Mouse (Mus musculus): ENCODE results near the gene Tanc2. TPM values are rescaled to one million over a fixed set of nuclear protein-coding genes. Genes with fewer than 3 reads are reported as not detected.

The Tanc2 gene
- polyA plus RNA-seq, 1 experiment, result 1.3 TPM

GRCm38 (mm10) chr11:105936974-105937373 lies 347.2 kb downstream of the Tanc2 start:
- no peaks in the 10 kb centered on the region for H3K36me3 ChIP-seq (ENCODE audit: control insufficient read depth, insufficient read depth, low read length)
- H3K4me3 ChIP-seq (ENCODE audit: extremely low read depth, insufficient read depth, insufficient read length), result no peak overlapping the region
- no peaks in the 10 kb centered on the region for H3K27me3 ChIP-seq (ENCODE audit: control insufficient read depth, insufficient read depth, low read length)
- H3K4me1 ChIP-seq (ENCODE audit: control insufficient read depth, insufficient read depth, insufficient read length), result no peaks in the 10 kb centered on the region
- TF ChIP-seq CTCF (IDR thresholded peaks at IDR 0.05; ENCODE audit: extremely low read depth, insufficient read depth, insufficient read length, insufficient replicate concordance) (no peak), POLR2A (IDR thresholded peaks at IDR 0.05; ENCODE audit: low read depth, low read length) (no peak)
- DNase-seq (ENCODE audit: low read depth in 1 of 2, low spot score in 2 of 2), result no peak
- WGBS, result 99% methylated on average over 3 of the region's 3 CpGs
- no peak overlapping the region for H3K27ac ChIP-seq (ENCODE audit: insufficient read depth, low read length)

GRCm38 (mm10) chr11:105938771-105939170 lies 349.0 kb downstream of the Tanc2 start:
- DNase-seq (ENCODE audit: low read depth in 1 of 2, low spot score in 2 of 2), result no peak
- no peaks in the 10 kb centered on the region for H3K36me3 ChIP-seq (ENCODE audit: control insufficient read depth, insufficient read depth, low read length)
- no peak overlapping the region for H3K27ac ChIP-seq (ENCODE audit: insufficient read depth, low read length)
- 77% methylated on average over 9 of the region's 9 CpGs for WGBS
- peaks cover 2% of the 10 kb centered on the region; the same call in 1 of the 2 replicates for H3K27me3 ChIP-seq (ENCODE audit: control insufficient read depth, insufficient read depth, low read length)
- no peak overlapping the region for H3K4me3 ChIP-seq (ENCODE audit: extremely low read depth, insufficient read depth, insufficient read length)
- H3K4me1 ChIP-seq (ENCODE audit: control insufficient read depth, insufficient read depth, insufficient read length), result no peaks in the 10 kb centered on the region; the same call in none of the 2 replicates
- TF ChIP-seq POLR2A (IDR thresholded peaks at IDR 0.05; ENCODE audit: low read depth, low read length) (no peak), CTCF (IDR thresholded peaks at IDR 0.05; ENCODE audit: extremely low read depth, insufficient read depth, insufficient read length, insufficient replicate concordance) (no peak)

GRCm38 (mm10) chr11:105941973-105942372 lies 352.2 kb downstream of the Tanc2 start:
- Histone ChIP-seq H3K36me3 (ENCODE audit: control insufficient read depth, insufficient read depth, low read length) (no peaks in the 10 kb centered on the region), H3K27ac (ENCODE audit: insufficient read depth, low read length) (no peak overlapping the region), H3K4me3 (ENCODE audit: extremely low read depth, insufficient read depth, insufficient read length) (no peak overlapping the region), H3K27me3 (ENCODE audit: control insufficient read depth, insufficient read depth, low read length) (peaks cover 7% of the 10 kb centered on the region; the same call in 1 of the 2 replicates), H3K4me1 (ENCODE audit: control insufficient read depth, insufficient read depth, insufficient read length) (no peaks in the 10 kb centered on the region; the same call in none of the 2 replicates)
- TF ChIP-seq POLR2A (IDR thresholded peaks at IDR 0.05; ENCODE audit: low read depth, low read length) (no peak), CTCF (IDR thresholded peaks at IDR 0.05; ENCODE audit: extremely low read depth, insufficient read depth, insufficient read length, insufficient replicate concordance) (no peak)
- WGBS, result 72% methylated on average over 8 of the region's 8 CpGs
- DNase-seq (ENCODE audit: low read depth in 1 of 2, low spot score in 2 of 2), result no peak

GRCm38 (mm10) chr11:105943133-105944102 lies 353.6 kb downstream of the Tanc2 start:
- H3K4me3 ChIP-seq (ENCODE audit: extremely low read depth, insufficient read depth, insufficient read length), result peak overlapping the region; percentile 62; the same call in 1 of the 2 replicates
- no peaks in the 10 kb centered on the region; the same call in none of the 2 replicates for H3K4me1 ChIP-seq (ENCODE audit: control insufficient read depth, insufficient read depth, insufficient read length)
- WGBS, result 11% methylated on average over 45 of the region's 47 CpGs
- TF ChIP-seq CTCF (IDR thresholded peaks at IDR 0.05; ENCODE audit: extremely low read depth, insufficient read depth, insufficient read length, insufficient replicate concordance) (no peak), POLR2A (IDR thresholded peaks at IDR 0.05; ENCODE audit: low read depth, low read length) (no peak)
- no peak for DNase-seq (ENCODE audit: low read depth in 1 of 2, low spot score in 2 of 2)
- no peak overlapping the region for H3K27ac ChIP-seq (ENCODE audit: insufficient read depth, low read length)
- peaks cover 7% of the 10 kb centered on the region; the same call in 1 of the 2 replicates for H3K27me3 ChIP-seq (ENCODE audit: control insufficient read depth, insufficient read depth, low read length)
- H3K36me3 ChIP-seq (ENCODE audit: control insufficient read depth, insufficient read depth, low read length), result no peaks in the 10 kb centered on the region

- TF ChIP-seq CTCF (IDR thresholded peaks at IDR 0.05; ENCODE audit: extremely low read depth, insufficient read depth, insufficient read length, insufficient replicate concordance) (no peak), POLR2A (IDR thresholded peaks at IDR 0.05; ENCODE audit: low read depth, low read length) (no peak)
- Histone ChIP-seq H3K4me3 (ENCODE audit: extremely low read depth, insufficient read depth, insufficient read length) (peak overlapping the region; percentile 62; the same call in 1 of the 2 replicates), H3K36me3 (ENCODE audit: control insufficient read depth, insufficient read depth, low read length) (no peaks in the 10 kb centered on the region), H3K27me3 (ENCODE audit: control insufficient read depth, insufficient read depth, low read length) (peaks cover 7% of the 10 kb centered on the region; the same call in 1 of the 2 replicates), H3K27ac (ENCODE audit: insufficient read depth, low read length) (0 out of 2 replicates have a peak overlapping the region, but pooled peaks have one; percentile 21), H3K4me1 (ENCODE audit: control insufficient read depth, insufficient read depth, insufficient read length) (no peaks in the 10 kb centered on the region; the same call in none of the 2 replicates)
- 3% methylated on average over 59 of the region's 59 CpGs for WGBS
- peak in 1 of 2 experiments; percentile 18 for DNase-seq (ENCODE audit: low read depth in 1 of 2, low spot score in 2 of 2)
Observed at GRCm38 (mm10) chr11:105944126-105944621, 354.4 kb downstream of the Tanc2 start.

GRCm38 (mm10) chr11:105944770-105945672 lies 355.2 kb downstream of the Tanc2 start:
- Histone ChIP-seq H3K36me3 (ENCODE audit: control insufficient read depth, insufficient read depth, low read length) (no peaks in the 10 kb centered on the region), H3K4me3 (ENCODE audit: extremely low read depth, insufficient read depth, insufficient read length) (no peak overlapping the region), H3K4me1 (ENCODE audit: control insufficient read depth, insufficient read depth, insufficient read length) (no peaks in the 10 kb centered on the region; the same call in none of the 2 replicates), H3K27me3 (ENCODE audit: control insufficient read depth, insufficient read depth, low read length) (peaks cover 7% of the 10 kb centered on the region; the same call in 1 of the 2 replicates), H3K27ac (ENCODE audit: insufficient read depth, low read length) (no peak overlapping the region)
- 85% methylated on average over 16 of the region's 16 CpGs for WGBS
- no peak for TF ChIP-seq CTCF (IDR thresholded peaks at IDR 0.05; ENCODE audit: extremely low read depth, insufficient read depth, insufficient read length, insufficient replicate concordance)
- TF ChIP-seq POLR2A (IDR thresholded peaks at IDR 0.05; ENCODE audit: low read depth, low read length), result no peak
- no peak for DNase-seq (ENCODE audit: low read depth in 1 of 2, low spot score in 2 of 2)

All from spleen, adult 2 months (tissue).